Mouse (Mus musculus) thymus, adult 2 months (tissue): ENCODE results near the gene Fastkd3. TPM values are rescaled to one million over a fixed set of nuclear protein-coding genes. Genes with fewer than 3 reads are reported as not detected.

Source experiments
- DNase-seq: peaks from one replicate; pipeline ENCODE4 v3.0.0; 2021
- H3K27ac ChIP-seq: fragments of 200-500 bp; 2 replicates; pipeline ENCODE4 v1.5.1; 2012; ENCODE audit warnings: low read length, control low read depth; ENCODE audit not compliant: control insufficient read depth, insufficient read depth
- H3K27me3 ChIP-seq: fragments of 200-500 bp; 2 replicates; pipeline ENCODE4 v1.6.1; 2012; ENCODE audit warnings: mild to moderate bottlenecking, low read length, moderate library complexity, mixed read lengths; ENCODE audit not compliant: control insufficient read depth, insufficient read depth
- H3K36me3 ChIP-seq: fragments of 200-500 bp; 2 replicates; pipeline ENCODE4 v1.6.1; 2012; ENCODE audit warnings: mild to moderate bottlenecking, low read length, moderate library complexity; ENCODE audit not compliant: control insufficient read depth, insufficient read depth
- H3K4me1 ChIP-seq: fragments of 200-500 bp; replicated peaks from 2 replicates; pipeline ENCODE4 v1.6.1; 2012; ENCODE audit warnings: low read length; ENCODE audit not compliant: control insufficient read depth, insufficient read depth
- H3K4me3 ChIP-seq: fragments of 200-500 bp; 2 replicates; pipeline ENCODE4 v1.5.1; 2012; ENCODE audit warnings: mild to moderate bottlenecking, low read length, control low read depth, moderate library complexity; ENCODE audit not compliant: control insufficient read depth, insufficient read depth
- CTCF ChIP-seq: fragments of 200-500 bp; IDR thresholded peaks from 2 replicates; pipeline ENCODE4 v1.5.1; 2012; ENCODE audit warnings: mild to moderate bottlenecking, control low read depth, low read length, moderate library complexity, borderline replicate concordance; ENCODE audit not compliant: control insufficient read depth, poor library complexity, insufficient read depth; ENCODE audit errors: extremely low read depth
- POLR2A ChIP-seq: fragments of 200-500 bp; IDR thresholded peaks from 2 replicates; pipeline ENCODE4 v1.6.1; 2012; ENCODE audit warnings: mild to moderate bottlenecking, low read length, control low read depth, moderate library complexity; ENCODE audit not compliant: control insufficient read depth, poor library complexity, insufficient read depth; ENCODE audit errors: extremely low read depth
- WGBS: fragments of 180-500 bp; shearing (Covaris S2); methylation state at CpG from one replicate; pipeline ENCODE4 v1.1.7; 2018; 5-methylcytosine and 5-hydroxymethylcytosine counted together
- polyA plus RNA-seq: library from polyadenylated mRNA; depleted of rRNA; stranded (reverse); fragments of >200 nt; gene quantifications from 2 replicates; pipeline ENCODE4 v1.2.3, GENCODE M21; 2012; rRNA removed

The Fastkd3 gene
- polyA plus RNA-seq, 1 experiment = 26.7 TPM

DNA sequence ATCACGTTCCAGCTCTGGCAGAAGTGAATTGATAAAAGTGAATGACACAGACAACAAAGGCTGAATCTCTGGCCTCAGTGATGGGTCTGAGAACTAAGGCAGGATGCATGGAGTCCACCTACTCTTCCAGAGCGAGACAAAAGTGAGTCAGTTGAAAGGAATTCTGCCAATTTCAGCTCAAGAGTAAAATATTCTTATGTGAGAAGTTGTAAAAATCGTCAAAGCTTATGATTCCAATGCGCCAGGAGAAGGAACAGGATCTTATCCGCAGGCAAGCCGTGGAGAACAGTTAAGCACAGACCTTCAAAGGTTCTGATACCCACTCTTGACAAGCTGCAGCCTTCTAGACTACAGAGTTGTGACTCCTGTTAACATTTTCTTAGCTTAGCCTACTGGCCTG lies 21.1 kb downstream of the Fastkd3 start:
- no peak overlapping the region for H3K4me3 ChIP-seq
- DNase-seq = no peak
- H3K27me3 ChIP-seq = no peaks in the 10 kb centered on the region
- H3K4me1 ChIP-seq = no peaks in the 10 kb centered on the region
- H3K36me3 ChIP-seq = no peaks in the 10 kb centered on the region
- H3K27ac ChIP-seq = no peak overlapping the region
- TF ChIP-seq CTCF (no peak), POLR2A (no peak)
- WGBS = 82% methylated on average over 6 of the region's 6 CpGs

DNA sequence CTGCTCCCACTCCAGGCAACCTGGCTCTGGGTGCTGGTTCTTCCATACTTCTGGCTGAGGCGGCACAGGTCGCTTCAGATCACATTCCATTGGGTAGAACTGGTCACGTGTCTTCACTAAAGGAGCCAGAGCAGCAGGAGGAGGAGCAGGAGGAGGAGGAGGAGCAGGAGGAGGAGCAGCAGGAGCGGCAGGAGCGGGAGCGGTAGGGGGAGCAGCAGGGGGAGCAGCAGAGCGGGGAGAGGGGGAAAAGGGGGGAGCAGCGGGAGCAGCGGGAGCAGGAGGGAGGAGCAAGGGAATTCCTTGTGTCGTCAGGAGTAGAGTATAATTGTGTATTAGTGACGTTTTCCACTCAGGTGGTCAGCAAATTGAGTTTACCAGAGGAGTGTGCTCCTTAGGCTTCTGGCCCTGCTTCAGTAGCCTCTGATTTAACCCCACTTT lies 23.7 kb downstream of the Fastkd3 start:
- 6% methylated on average over 11 of the region's 11 CpGs for WGBS
- Histone ChIP-seq H3K27ac (no peak overlapping the region), H3K4me3 (no peak overlapping the region), H3K4me1 (no peaks in the 10 kb centered on the region), H3K27me3 (no peaks in the 10 kb centered on the region), H3K36me3 (no peaks in the 10 kb centered on the region)
- TF ChIP-seq POLR2A (no peak), CTCF (no peak)
- no peak for DNase-seq

GRCm38 (mm10) chr13:68607652-68608405 lies 25.8 kb downstream of the Fastkd3 start:
- Histone ChIP-seq H3K36me3 (no peaks in the 10 kb centered on the region), H3K4me3 (no peak overlapping the region), H3K4me1 (no peaks in the 10 kb centered on the region), H3K27ac (no peak overlapping the region), H3K27me3 (no peaks in the 10 kb centered on the region)
- DNase-seq = no peak
- 54% methylated on average over 21 of the region's 21 CpGs for WGBS
- TF ChIP-seq CTCF (no peak), POLR2A (no peak)

- Histone ChIP-seq H3K4me3 (no peak overlapping the region), H3K27me3 (no peaks in the 10 kb centered on the region), H3K27ac (no peak overlapping the region), H3K4me1 (no peaks in the 10 kb centered on the region), H3K36me3 (no peaks in the 10 kb centered on the region)
- 61% methylated on average over 6 of the region's 6 CpGs for WGBS
- DNase-seq = no peak
- no peak for TF ChIP-seq CTCF
- no peak for TF ChIP-seq POLR2A
Observed at GRCm38 (mm10) chr13:68622792-68623191, 40.8 kb downstream of the Fastkd3 start.

DNA sequence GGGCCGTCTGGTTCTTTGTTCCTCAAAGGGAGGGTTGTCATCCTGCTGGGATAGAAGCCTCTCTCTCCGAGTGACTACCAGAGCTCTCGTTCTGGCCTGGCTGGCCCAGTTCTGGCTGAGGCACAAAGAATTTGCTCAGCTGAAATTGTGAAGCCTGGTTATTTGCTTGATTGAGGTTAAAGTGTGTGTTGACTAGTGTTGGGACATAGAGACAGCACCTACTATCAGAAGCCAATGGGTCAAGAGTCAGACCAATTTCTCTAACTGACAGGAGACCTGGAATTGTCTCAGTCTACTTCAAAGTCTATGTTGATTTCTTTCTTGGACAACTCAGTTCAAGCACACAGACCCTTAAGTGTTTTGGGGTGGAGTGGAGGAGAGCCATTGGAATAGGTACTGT lies 45.0 kb downstream of the Fastkd3 start:
- TF ChIP-seq CTCF (no peak), POLR2A (no peak)
- DNase-seq = no peak
- H3K4me1 ChIP-seq = no peaks in the 10 kb centered on the region
- H3K4me3 ChIP-seq = no peak overlapping the region
- no peaks in the 10 kb centered on the region for H3K27me3 ChIP-seq
- H3K36me3 ChIP-seq = no peaks in the 10 kb centered on the region
- no peak overlapping the region for H3K27ac ChIP-seq
- 88% methylated on average over 3 of the region's 3 CpGs for WGBS

Other genes with a start within 250 kb of the Fastkd3 start
- 13.0 and 15.3 TPM in 2 replicates for gene Mtrr, start 85 bp upstream of the Fastkd3 start, polyA plus RNA-seq
- 0.05 and 0.11 TPM in 2 replicates for gene 1700001L19Rik, start 15.2 kb downstream of the Fastkd3 start, polyA plus RNA-seq